Mouse (Mus musculus) thymus, adult 2 months (tissue): Measurements from ENCODE around the gene Gm20388.
A peak's percentile ranks its signal among the peaks of the same experiment; 100 is the strongest.

Experiments used
- CTCF ChIP-seq: fragments of 200-500 bp; IDR thresholded peaks from 2 replicates; pipeline ENCODE4 v1.5.1; 2012; ENCODE audit warnings: mild to moderate bottlenecking, control low read depth, low read length, moderate library complexity, borderline replicate concordance; ENCODE audit not compliant: control insufficient read depth, poor library complexity, insufficient read depth; ENCODE audit errors: extremely low read depth
- POLR2A ChIP-seq: fragments of 200-500 bp; IDR thresholded peaks from 2 replicates; pipeline ENCODE4 v1.6.1; 2012; ENCODE audit warnings: mild to moderate bottlenecking, low read length, control low read depth, moderate library complexity; ENCODE audit not compliant: control insufficient read depth, poor library complexity, insufficient read depth; ENCODE audit errors: extremely low read depth

DNA sequence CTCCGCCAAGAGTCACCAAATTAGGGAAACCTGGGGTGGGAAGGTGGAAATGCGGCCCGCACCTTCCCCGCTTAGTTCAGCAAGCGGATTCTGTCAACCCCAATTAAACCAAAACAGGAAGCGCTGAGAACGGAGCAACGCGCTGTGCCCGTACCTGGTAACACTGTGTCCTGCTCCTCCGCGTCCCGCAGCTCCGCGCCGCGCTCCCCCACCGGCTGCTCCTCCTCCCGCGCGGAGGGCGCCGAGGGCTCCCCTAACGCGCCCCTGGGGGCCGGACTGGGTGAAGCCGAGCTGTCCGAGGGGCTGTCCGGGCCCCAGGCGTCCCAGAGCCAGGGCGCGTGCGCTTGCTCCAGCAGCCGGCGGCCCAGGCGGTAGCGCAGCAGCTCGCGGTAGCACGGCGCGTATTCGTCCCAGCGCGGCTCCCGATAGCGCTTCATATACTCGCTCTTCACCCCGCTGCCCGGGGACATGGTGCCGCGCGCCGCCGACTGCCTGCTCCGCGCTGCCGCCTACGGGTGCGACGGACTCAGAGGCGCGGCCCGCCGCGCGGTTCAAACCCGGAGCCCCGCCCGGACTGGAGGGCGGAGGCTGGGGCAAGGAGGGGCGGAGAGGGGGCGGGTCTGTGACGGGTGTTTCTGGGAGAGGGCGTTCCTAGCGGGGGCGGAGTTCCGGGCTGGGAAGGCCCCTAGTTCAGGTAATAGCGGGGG, 3948.5 kb downstream of the Gm20388 start:
- 0 out of 2 replicates have a peak, but pooled peaks have one; percentile 52 for TF ChIP-seq POLR2A
- peak; percentile 65; the same call in 1 of the 2 replicates for TF ChIP-seq CTCF
